Mouse (Mus musculus) layer of hippocampus, adult 9-11 months (tissue): Measurements from ENCODE around the gene Btbd17.
A peak's percentile ranks its signal among the peaks of the same experiment; 100 is the strongest.

Experiments
- DNase-seq: peaks from one replicate; pipeline ENCODE4 v3.0.0; 2022

The Btbd17 gene

GRCm38 (mm10) chr11:114764820-114765818, 30.6 kb downstream of the Btbd17 start, which contains the start of gene Kif19a:
TSS of gene Kif19a (plus strand) at chr11:114765388.
- no peak for DNase-seq

DNA sequence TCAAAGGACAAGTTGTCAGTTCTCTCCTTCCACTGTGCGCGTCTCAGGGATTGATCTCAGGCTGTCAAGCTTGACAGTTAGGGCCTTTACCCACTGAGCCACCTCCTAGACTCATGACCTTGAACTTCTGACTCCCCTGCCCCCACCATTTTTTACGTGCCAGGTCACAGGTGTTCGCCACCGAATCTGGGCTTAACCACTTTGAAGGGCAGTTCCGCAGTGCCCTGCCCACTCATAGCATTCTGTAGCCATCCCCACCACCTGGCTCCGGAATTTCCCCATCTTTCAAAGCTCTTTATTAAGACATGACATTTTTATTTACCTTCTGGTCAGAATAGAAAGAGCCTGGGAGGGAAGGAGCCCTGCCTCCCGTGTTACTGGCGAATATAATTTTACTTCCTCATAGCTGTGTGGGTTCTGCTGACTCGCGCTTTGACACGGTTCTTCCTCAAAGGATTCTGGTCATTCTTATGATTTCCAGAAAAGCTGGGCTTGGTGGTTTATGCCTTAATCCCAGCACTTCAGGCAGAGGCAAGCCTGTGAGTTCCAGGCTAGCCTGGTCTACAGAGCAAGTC, 48.1 kb downstream of the Btbd17 start:
- no peak for DNase-seq

- DNase-seq: peak; percentile 79
Observed at GRCm38 (mm10) chr11:114745134-114745533, 50.6 kb downstream of the Btbd17 start.

DNA sequence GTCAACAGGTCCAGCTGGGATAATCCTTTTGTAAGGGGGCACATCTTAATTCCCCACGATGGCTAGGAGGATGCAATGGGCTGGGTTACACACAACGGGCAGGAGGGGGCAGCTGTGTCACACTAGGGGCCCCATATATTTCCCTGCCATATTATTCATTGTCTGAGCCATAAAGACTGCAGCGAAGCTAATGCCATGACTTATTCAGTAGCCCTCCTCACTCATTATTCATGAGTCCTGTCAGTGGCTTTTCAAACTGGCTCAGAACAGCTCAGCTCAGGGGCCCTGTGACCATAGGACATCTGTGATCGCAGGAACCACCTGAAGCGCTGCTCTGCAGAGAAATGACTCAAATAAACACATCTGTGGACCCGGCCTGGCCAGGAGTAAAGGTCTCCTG, 54.3 kb downstream of the Btbd17 start:
- DNase-seq: no peak
